Mouse (Mus musculus) layer of hippocampus, postnatal 36 days (tissue): ENCODE data around the gene Trim28. TPM values are rescaled to one million over a fixed set of nuclear protein-coding genes. Genes with fewer than 3 reads are reported as not detected.
"Not testable (repeated sequence)": the region's sequence is repeated elsewhere in the genome, so short reads cannot be mapped to it uniquely, and the experiment has no call there.

ENCODE experiments used
- DNase-seq, 2 experiments: peaks; one replicate each; pipeline ENCODE4 v3.0.0; 2022
- total RNA-seq, 2 experiments: library from RNA; stranded (reverse); gene quantifications; 2 replicates each; pipeline ENCODE4 v1.2.3; 2021

Trim28 gene
- total RNA-seq, 2 experiments from 2014 or later: 235 to 241 TPM

- peak; percentile 98 for DNase-seq
Measured at GRCm38 (mm10) chr7:13034148-13034977, 35.4 kb downstream of the Trim28 start, which contains the start of gene Chmp2a. Gene Chmp2a, minus strand, starts transcription at chr7:13034807.

GRCm38 (mm10) chr7:13035211-13035855 is 36.4 kb downstream of the Trim28 start:
- no peak for DNase-seq

- DNase-seq: no peak
Measured at GRCm38 (mm10) chr7:13036806-13037205, 37.9 kb downstream of the Trim28 start.

GRCm38 (mm10) chr7:13037366-13037765 is 38.5 kb downstream of the Trim28 start:
- peak in 1 of 2 experiments; percentile 48 for DNase-seq

- DNase-seq: peak; percentile 99
Measured at GRCm38 (mm10) chr7:13037901-13038555, 39.1 kb downstream of the Trim28 start, which contains the start of gene Ube2m. Gene Ube2m, minus strand, starts transcription at chr7:13038275.

GRCm38 (mm10) chr7:13038621-13039169 is 39.8 kb downstream of the Trim28 start:
- no peak for DNase-seq

GRCm38 (mm10) chr7:13039181-13039580 is 40.3 kb downstream of the Trim28 start:
- DNase-seq: no peak

GRCm38 (mm10) chr7:13041256-13041655 is 42.3 kb downstream of the Trim28 start:
- DNase-seq: no peak

- DNase-seq: no peak
Measured at GRCm38 (mm10) chr7:13042511-13042910, 43.6 kb downstream of the Trim28 start.

- DNase-seq: no peak
Measured at GRCm38 (mm10) chr7:13043120-13043444, 44.2 kb downstream of the Trim28 start.

GRCm38 (mm10) chr7:13043445-13044253 is 44.7 kb downstream of the Trim28 start:
- peak in 1 of 2 experiments; percentile 48 for DNase-seq

- no peak for DNase-seq
Measured at GRCm38 (mm10) chr7:13044254-13044625, 45.3 kb downstream of the Trim28 start.

- DNase-seq: no peak
Measured at GRCm38 (mm10) chr7:13046084-13046483, 47.2 kb downstream of the Trim28 start.

GRCm38 (mm10) chr7:13053001-13053400 is 54.1 kb downstream of the Trim28 start:
- DNase-seq: no peak

GRCm38 (mm10) chr7:13053501-13053900 is 54.6 kb downstream of the Trim28 start:
- DNase-seq: no peak

GRCm38 (mm10) chr7:13053961-13054286 is 55.0 kb downstream of the Trim28 start:
- no peak for DNase-seq

- peak; percentile 93 to 94 for DNase-seq
Measured at GRCm38 (mm10) chr7:13054287-13055010, 55.5 kb downstream of the Trim28 start, which contains the start of gene Mzf1. Gene Mzf1, minus strand, starts transcription at chr7:13054764.

- no peak for DNase-seq
Measured at GRCm38 (mm10) chr7:13056913-13057700, 58.2 kb downstream of the Trim28 start.

- DNase-seq: no peak
Measured at GRCm38 (mm10) chr7:13059536-13059935, 60.6 kb downstream of the Trim28 start.

- DNase-seq: not testable (repeated sequence)
Measured at GRCm38 (mm10) chr7:13063399-13063798, 64.5 kb downstream of the Trim28 start.

GRCm38 (mm10) chr7:13072293-13072692 is 73.4 kb downstream of the Trim28 start:
- no peak for DNase-seq
